Mouse (Mus musculus) brain, embryonic 14.5 days (tissue): ENCODE data around the gene Zfp954. TPM values are rescaled to one million over a fixed set of nuclear protein-coding genes. Genes with fewer than 3 reads are reported as not detected.
"Not testable (repeated sequence)": the region's sequence is repeated elsewhere in the genome, so short reads cannot be mapped to it uniquely, and the experiment has no call there.

Experiments used
- DNase-seq: peaks from one replicate; pipeline ENCODE4 v3.0.0-alpha.2; 2011; ENCODE audit warnings: low read depth
- CTCF ChIP-seq: fragments of 200-500 bp; IDR thresholded peaks from 2 replicates; pipeline ENCODE4 v1.5.1; 2012; ENCODE audit warnings: inconsistent platforms, mild to moderate bottlenecking, moderate library complexity, borderline replicate concordance; ENCODE audit not compliant: insufficient read depth, insufficient read length; ENCODE audit errors: extremely low read depth
- POLR2A ChIP-seq: fragments of 200-500 bp; IDR thresholded peaks from 2 replicates; pipeline ENCODE4 v1.6.1; 2012; ENCODE audit warnings: mild to moderate bottlenecking, inconsistent platforms, borderline replicate concordance; ENCODE audit not compliant: poor library complexity, insufficient read depth, insufficient read length, severe bottlenecking; ENCODE audit errors: extremely low read depth
- polyA plus RNA-seq: library from polyadenylated mRNA; depleted of rRNA; stranded (reverse); fragments of >200 nt; gene quantifications from 2 replicates; pipeline ENCODE4 v1.2.3, GENCODE M21; 2012; rRNA removed

Gene Zfp954
- 20.1 and 23.0 TPM in 2 replicates for polyA plus RNA-seq

GRCm38 (mm10) chr7:7120921-7121601, at the start of gene Zfp954:
TSS of gene Zfp954 (minus strand) at chr7:7121488.
- peak; percentile 24; the same call in 1 of the 2 replicates for TF ChIP-seq CTCF
- peak; percentile 44; the same call in 1 of the 2 replicates for TF ChIP-seq POLR2A
- peak; percentile 95 for DNase-seq

- no peak for TF ChIP-seq POLR2A
- DNase-seq, result no peak
Measured at GRCm38 (mm10) chr7:7145991-7146608, 24.8 kb upstream of the Zfp954 start.

GRCm38 (mm10) chr7:7144215-7144614, 22.9 kb upstream of the Zfp954 start:
- TF ChIP-seq POLR2A, result no peak
- TF ChIP-seq CTCF, result no peak
- no peak for DNase-seq

GRCm38 (mm10) chr7:7136379-7136866, 15.1 kb upstream of the Zfp954 start, which contains the start of gene Zfp773:
TSS of gene Zfp773 (minus strand) at chr7:7136755.
- DNase-seq, result peak; percentile 91
- TF ChIP-seq POLR2A, result 0 out of 2 replicates have a peak, but pooled peaks have one; percentile 14
- peak; percentile 51; the same call in 1 of the 2 replicates for TF ChIP-seq CTCF

- no peak for DNase-seq
- TF ChIP-seq CTCF (no peak), POLR2A (no peak)
Measured at GRCm38 (mm10) chr7:7132751-7133150, 11.5 kb upstream of the Zfp954 start.

GRCm38 (mm10) chr7:7130491-7131124, 9.3 kb upstream of the Zfp954 start:
- not testable (repeated sequence) for DNase-seq

- no peak for DNase-seq
- no peak for TF ChIP-seq CTCF
- no peak for TF ChIP-seq POLR2A
Measured at GRCm38 (mm10) chr7:7121602-7121980, 303 bp upstream of the Zfp954 start.

- DNase-seq, result no peak
- TF ChIP-seq CTCF (no peak), POLR2A (no peak)
Measured at GRCm38 (mm10) chr7:7118441-7118840, 2.8 kb downstream of the Zfp954 start.

- TF ChIP-seq POLR2A (no peak), CTCF (no peak)
- DNase-seq, result no peak
Measured at GRCm38 (mm10) chr7:7108501-7108900, 12.8 kb downstream of the Zfp954 start.

Other genes starting within 250 kb of the Zfp954 start
- gene Aurkc, start 126.2 kb downstream of the Zfp954 start, polyA plus RNA-seq, result 0.05 and 0.08 TPM in 2 replicates
- gene Zfp773, start 15.3 kb upstream of the Zfp954 start, polyA plus RNA-seq, result 4.6 and 7.9 TPM in 2 replicates
- 3.0 and 3.2 TPM in 2 replicates for gene Zfp418, start 49.8 kb upstream of the Zfp954 start, polyA plus RNA-seq
- gene Zfp772, start 88.5 kb upstream of the Zfp954 start, polyA plus RNA-seq, result 8.3 and 11.0 TPM in 2 replicates
- 1.6 and 4.0 TPM in 2 replicates for gene Vmn2r29, start 125.8 kb upstream of the Zfp954 start, polyA plus RNA-seq
- 4.1 and 5.6 TPM in 2 replicates for gene Gm45844, start 156.8 kb upstream of the Zfp954 start, polyA plus RNA-seq
- 67.0 and 90.5 TPM in 2 replicates for gene Clcn4, start 179.4 kb upstream of the Zfp954 start, polyA plus RNA-seq
- gene Vmn2r30, start 216.1 kb upstream of the Zfp954 start, polyA plus RNA-seq, result not detected in 2 replicates